Mouse (Mus musculus): ENCODE measurements around the gene Smim26.

DNA sequence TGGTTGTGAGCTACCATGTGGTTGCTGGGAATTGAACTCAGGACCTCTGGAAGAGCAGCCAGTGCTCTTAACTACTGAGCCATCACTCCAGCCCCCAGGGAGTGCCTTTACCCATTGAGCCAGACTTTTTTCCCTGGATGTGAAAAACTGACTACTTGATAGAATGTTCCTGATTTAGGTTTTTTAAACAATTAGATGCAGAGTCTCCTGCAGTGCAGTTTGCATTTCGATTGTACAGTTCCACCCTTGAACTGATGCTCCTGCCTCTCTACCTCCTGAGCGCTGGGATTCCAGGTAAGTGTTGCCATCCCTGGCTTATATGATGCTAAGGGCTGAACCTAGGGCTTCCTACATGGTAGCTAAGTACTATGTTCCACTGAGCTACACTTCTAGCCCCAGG, 4.2 kb downstream of the Smim26 start:
- no peak for TF ChIP-seq POLR2A (IDR thresholded peaks at IDR 0.05; ENCODE audit: borderline replicate concordance, extremely low read depth, low read depth, low read length)
- TF ChIP-seq CTCF (IDR thresholded peaks at IDR 0.05; ENCODE audit: insufficient read depth, low read length): no peak

Measured in lung, adult 2 months (tissue).